Mouse (Mus musculus) ES-E14 (cell line): ENCODE data around the gene Nrl.

ENCODE experiments used
- CHD2 ChIP-seq: IDR thresholded peaks from 2 replicates; pipeline ENCODE4 v1.6.1; 2014; ENCODE audit warnings: mild to moderate bottlenecking, low read depth, low read length, inconsistent platforms
- MAFK ChIP-seq: IDR thresholded peaks from 2 replicates; pipeline ENCODE4 v1.6.1; 2014; ENCODE audit warnings: mild to moderate bottlenecking, low read depth, low read length, inconsistent platforms; ENCODE audit not compliant: insufficient read depth
- ZC3H11A ChIP-seq: IDR thresholded peaks from 2 replicates; pipeline ENCODE4 v1.6.1; 2012; ENCODE audit warnings: low read depth, mild to moderate bottlenecking, inconsistent platforms, low read length, borderline replicate concordance
- ZNF384 ChIP-seq: IDR thresholded peaks from 2 replicates; pipeline ENCODE4 v1.6.1; 2012; ENCODE audit warnings: low read depth, low read length, inconsistent platforms

- no peak for TF ChIP-seq ZNF384
- TF ChIP-seq MAFK: no peak
- no peak for TF ChIP-seq CHD2
- no peak for TF ChIP-seq ZC3H11A
These were observed 5.2 kb downstream of the Nrl start for GRCm38 (mm10) chr14:55519604-55520003.
